Mouse (Mus musculus): ENCODE data around the gene Olfr1109.

DNA sequence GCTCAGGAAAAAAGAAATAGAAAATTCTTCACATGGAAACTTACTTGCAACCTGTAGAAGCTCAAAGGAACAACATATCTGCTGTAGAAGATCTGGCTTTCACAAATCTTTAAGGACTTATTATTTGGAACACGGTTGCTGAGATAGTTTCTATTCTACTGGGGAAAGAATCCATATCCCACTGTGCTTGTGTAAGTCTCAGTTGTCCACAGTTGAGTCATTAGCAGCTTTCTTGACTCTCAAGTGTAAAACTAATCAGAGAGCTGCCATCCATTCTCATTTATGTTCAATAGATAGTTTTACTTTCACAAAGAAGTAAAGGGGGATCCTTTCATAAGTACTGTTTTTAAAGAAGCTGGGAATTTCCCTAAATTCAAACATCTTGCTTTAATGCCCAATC lies at the start of gene Olfr1109:
- TF ChIP-seq USF1 (IDR thresholded peaks at IDR 0.05; ENCODE audit: low read depth) (no peak), CTCF (IDR thresholded peaks at IDR 0.05; ENCODE audit: control insufficient read depth, insufficient read depth, insufficient read length) (no peak), CEBPB (IDR thresholded peaks at IDR 0.05; ENCODE audit: low read depth) (no peak)

All from C2C12 (cell line).